Mouse (Mus musculus): ENCODE measurements around the gene Efna4.

Efna4 gene

GRCm38 (mm10) chr3:89304440-89304839, 33.4 kb downstream of the Efna4 start:
- DNase-seq = no peak

- DNase-seq = no peak
Observed at GRCm38 (mm10) chr3:89300514-89300913, 37.3 kb downstream of the Efna4 start.

GRCm38 (mm10) chr3:89300071-89300470, 37.8 kb downstream of the Efna4 start:
- DNase-seq = no peak

- no peak for DNase-seq
Observed at GRCm38 (mm10) chr3:89299499-89299898, 38.3 kb downstream of the Efna4 start.

- no peak for DNase-seq
Observed at GRCm38 (mm10) chr3:89298908-89299307, 38.9 kb downstream of the Efna4 start.

GRCm38 (mm10) chr3:89296761-89297396, 40.9 kb downstream of the Efna4 start:
- DNase-seq = no peak

- no peak for DNase-seq
Observed at GRCm38 (mm10) chr3:89295685-89296230, 42.1 kb downstream of the Efna4 start.

- DNase-seq = no peak
Observed at GRCm38 (mm10) chr3:89294195-89294594, 43.6 kb downstream of the Efna4 start.

GRCm38 (mm10) chr3:89293247-89293918, 44.4 kb downstream of the Efna4 start:
- DNase-seq = no peak

- no peak for DNase-seq
Observed at GRCm38 (mm10) chr3:89292303-89292702, 45.5 kb downstream of the Efna4 start.

- DNase-seq = no peak
Observed at GRCm38 (mm10) chr3:89291874-89292273, 46.0 kb downstream of the Efna4 start.

GRCm38 (mm10) chr3:89288503-89288928, 49.3 kb downstream of the Efna4 start:
- no peak for DNase-seq

- DNase-seq = no peak
Observed at GRCm38 (mm10) chr3:89287286-89287685, 50.5 kb downstream of the Efna4 start.

- DNase-seq = no peak
Observed at GRCm38 (mm10) chr3:89285526-89285925, 52.3 kb downstream of the Efna4 start.

GRCm38 (mm10) chr3:89284261-89284660, 53.6 kb downstream of the Efna4 start:
- no peak for DNase-seq
